Mouse (Mus musculus) left cerebral cortex, adult 8-10 months (tissue): Measurements from ENCODE around the gene Trank1. TPM values are rescaled to one million over a fixed set of nuclear protein-coding genes. Genes with fewer than 3 reads are reported as not detected.

Experiments
- DNase-seq, 2 experiments: peaks; one replicate each; pipeline ENCODE4 v3.0.0; 2022; ENCODE audit warnings: low spot score in 2 of 2
- total RNA-seq, 4 experiments: library from RNA; stranded (reverse); gene quantifications; 2 replicates each; pipeline ENCODE4 v1.2.4; 2022

Gene Trank1
- total RNA-seq, 4 experiments from 2014 or later, result 256 to 279 (median 263) TPM

DNA sequence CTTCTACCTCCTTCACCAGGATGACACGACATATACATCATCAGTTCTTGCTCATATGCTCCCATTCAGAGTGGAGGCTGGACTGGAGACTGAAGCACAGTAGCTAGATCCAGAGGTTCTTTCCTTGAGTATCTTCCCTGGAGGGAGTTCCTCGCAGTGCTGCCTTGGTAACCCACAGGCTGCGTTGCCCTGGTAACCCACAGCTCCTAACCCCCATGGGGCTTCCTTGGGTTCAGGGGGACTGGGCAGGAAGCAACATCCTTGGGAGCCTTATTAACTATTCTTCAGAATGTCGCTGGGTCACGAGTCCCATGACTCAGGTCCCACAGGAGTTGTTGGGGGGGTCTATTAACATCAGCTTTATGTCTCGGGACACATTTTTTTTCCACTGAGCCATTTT lies 113.6 kb downstream of the Trank1 start:
- no peak for DNase-seq

GRCm38 (mm10) chr9:111425952-111426351 lies 114.4 kb downstream of the Trank1 start:
- DNase-seq, result no peak

DNA sequence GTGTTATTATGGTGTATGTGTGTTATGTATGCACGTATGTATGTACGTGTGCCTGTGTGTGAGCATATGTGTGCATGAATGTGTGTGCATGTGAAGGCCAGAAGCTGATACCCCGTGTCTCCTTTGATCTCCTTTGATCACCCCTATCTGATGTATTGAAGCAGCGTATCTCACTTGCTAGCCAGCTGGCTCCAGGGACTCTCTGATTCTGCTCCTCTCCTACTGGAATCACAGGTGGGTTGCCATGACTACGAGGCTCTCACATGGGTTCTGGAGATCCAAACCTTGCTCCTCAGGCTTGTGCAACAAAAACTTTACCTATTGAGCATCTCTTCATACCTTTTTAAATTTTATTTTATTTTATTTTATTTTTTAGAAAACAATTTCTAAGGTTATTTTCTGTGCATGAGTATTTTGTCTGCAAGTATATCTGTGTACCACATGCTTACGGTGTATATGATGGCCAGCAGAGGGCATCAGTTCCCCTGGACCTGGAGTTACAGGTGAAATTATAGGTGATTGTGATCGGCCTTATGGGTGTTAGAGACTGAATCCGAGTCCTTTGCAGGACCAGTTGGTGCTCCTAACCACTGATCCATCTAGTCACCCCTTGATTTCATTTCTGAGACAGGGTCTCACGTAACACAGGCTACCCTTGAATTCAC lies 116.5 kb downstream of the Trank1 start:
- no peak for DNase-seq

DNA sequence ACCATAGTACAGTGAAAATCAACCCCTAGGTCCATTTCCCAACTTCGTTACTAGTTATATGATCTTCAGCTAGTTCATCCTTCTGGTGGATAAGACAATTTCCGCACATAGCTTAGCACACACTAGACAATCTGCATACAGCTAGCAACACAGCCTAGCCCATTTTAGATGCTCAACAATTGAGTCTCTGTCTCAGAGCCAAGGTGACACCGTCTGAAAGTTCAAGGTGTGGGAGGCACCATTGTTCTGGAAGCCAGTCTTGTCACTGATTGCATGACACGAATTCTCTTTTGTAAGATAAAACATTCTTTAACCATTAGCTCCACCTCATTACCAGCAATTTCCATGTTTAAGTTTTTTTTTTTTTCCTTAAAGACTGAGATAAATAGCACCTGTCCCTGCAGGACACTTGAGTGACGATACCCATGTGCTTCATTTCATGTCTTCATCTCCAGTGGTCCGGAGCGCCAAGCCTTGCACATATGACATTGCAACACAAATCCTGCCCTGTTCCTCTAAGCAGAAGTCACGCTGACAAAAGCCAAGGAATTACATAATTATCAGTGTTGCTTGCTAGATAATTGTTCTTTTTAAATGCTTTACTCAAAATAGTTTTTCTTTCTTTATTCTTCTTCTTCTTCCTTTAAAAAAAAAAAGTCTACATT lies 117.3 kb downstream of the Trank1 start:
- no peak for DNase-seq

GRCm38 (mm10) chr9:111429363-111429750 lies 117.8 kb downstream of the Trank1 start:
- DNase-seq, result no peak

DNA sequence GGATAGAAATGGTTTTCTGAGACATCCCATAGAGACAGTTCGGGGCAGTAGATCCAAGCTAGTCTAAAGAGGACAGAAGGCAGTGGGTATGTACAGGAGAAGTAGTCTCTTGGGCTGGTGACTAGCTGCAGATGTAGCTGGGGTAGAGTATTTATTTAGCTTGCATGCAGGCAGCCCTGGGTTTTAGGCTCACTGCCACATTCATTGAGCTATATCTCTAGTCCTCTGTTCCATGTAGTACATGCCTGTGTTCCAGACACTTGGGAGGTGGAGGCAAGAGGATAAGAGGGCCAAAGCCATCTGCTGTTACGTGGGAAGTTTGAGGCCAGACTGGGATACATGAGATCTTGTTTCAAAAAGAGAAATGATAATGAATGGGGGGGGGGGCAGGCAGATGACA lies 123.9 kb downstream of the Trank1 start:
- no peak for DNase-seq

DNA sequence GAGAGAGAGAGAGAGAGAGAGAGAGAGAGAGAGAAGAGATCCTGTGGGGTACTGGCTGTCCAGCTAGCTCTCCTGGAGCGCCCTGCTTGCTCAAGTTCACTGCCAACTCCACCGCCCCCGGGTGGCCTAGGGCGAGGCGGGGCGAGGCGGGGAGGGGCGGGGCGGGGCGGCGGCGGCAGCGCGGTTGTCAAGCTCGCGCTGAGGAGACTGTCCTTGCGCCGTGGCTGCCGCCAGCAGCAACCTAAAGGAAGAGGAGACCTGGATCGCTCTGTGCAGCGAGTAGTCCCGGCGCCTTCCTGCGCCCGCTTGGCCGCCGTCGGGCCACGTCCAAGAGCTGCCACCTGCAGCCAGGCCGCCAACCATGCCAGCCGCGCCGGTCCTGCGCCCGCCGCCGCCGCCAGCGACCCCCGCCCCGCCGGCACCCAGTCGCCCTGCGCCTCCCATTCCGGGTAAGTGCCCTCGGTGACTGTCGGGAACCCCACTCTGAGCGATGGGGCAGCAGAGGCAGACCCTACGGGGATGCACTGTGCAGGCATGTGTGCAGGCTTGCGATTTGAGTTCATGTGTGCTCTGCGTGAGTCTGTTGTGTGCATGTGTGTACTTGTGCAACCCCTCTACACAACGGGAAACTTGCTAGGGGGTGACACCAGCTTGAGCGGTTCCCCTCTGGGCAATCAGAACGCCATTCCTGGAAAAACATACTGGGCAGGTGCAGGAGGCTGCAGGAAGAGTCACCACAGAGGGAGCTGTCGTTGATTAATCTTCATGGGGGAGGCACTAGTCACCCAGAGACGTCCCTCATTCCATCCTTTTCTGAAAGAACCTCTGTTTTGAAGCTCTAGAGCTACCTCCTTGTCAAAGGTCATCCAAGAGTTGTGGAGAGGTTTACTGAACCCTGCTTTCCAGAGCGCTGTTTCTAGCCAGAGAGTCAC lies 127.6 kb downstream of the Trank1 start, which contains the start of gene Dclk3:
Gene Dclk3, plus strand, starts transcription at position 178 of the 932 bp plus-strand sequence.
- no peak for DNase-seq

GRCm38 (mm10) chr9:111439836-111440201 lies 128.3 kb downstream of the Trank1 start:
- peak in 1 of 2 experiments; percentile 81 for DNase-seq

DNA sequence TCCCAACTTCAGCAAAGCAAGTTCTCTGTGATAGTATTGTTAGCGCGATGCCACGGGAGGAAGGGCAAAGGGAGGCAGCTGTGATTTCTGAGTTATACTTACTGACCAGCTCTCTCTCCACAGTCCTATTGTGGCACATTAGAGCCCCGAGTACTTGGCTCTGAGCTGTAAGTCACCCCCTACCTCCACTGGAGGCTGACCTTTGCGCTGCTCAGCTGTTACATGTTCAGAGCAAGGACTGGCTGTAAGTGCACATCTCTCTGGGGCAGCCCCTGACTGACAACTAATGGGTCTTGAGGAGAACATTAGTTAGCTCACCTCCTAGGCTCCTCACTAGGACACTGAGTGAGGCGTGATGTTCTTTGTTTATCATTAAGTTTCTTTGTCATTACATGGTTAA lies 128.9 kb downstream of the Trank1 start:
- no peak for DNase-seq

DNA sequence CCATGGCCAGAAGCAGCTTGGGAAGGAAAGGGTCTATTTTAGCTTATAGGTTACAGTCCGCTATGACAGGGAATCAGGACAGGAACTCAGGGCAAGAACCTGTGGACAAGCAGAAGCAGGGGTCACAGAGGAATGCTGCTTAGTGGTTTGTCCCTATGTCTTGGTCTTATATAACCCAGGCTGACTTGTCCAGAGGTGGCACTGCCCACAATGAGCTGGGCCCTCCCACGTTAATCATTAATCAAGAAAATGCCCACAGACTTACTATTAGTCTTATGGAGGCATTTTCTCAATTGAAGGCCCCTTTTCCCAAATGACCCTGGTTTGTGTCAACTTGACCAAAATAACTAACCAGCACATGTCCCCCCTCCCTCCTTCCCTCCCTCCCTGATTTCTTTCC lies 129.6 kb downstream of the Trank1 start:
- no peak for DNase-seq

Other genes starting within 250 kb of the Trank1 start
- 10 to 100 TPM; 41.1 to 45.3 (median 44.9) TPM for gene Lrrfip2, start 194.1 kb upstream of the Trank1 start, total RNA-seq
- gene Mlh1, start 39.9 kb upstream of the Trank1 start, total RNA-seq, result 10 to 100 TPM; 13.1 to 20.9 (median 16.4) TPM
- gene Epm2aip1, start 39.8 kb upstream of the Trank1 start, total RNA-seq, result 10 to 100 TPM; 78.9 to 89.4 (median 83.4) TPM
- gene Dclk3, start 127.3 kb downstream of the Trank1 start, total RNA-seq, result 10 to 100 TPM; 51.1 to 57.2 (median 55.9) TPM